Mouse (Mus musculus): ENCODE results near the gene Zfp978. TPM values are rescaled to one million over a fixed set of nuclear protein-coding genes. Genes with fewer than 3 reads are reported as not detected.
"Not testable (repeated sequence)": the region's sequence is repeated elsewhere in the genome, so short reads cannot be mapped to it uniquely, and the experiment has no call there.

The Zfp978 gene
- total RNA-seq, 2 experiments from 2014 or later: not detected

- intact Hi-C loops (cut with DNase I): not testable (repeated sequence)
- DNase-seq (ENCODE audit: extremely low spot score in 1 of 2, low spot score in 2 of 2): peak in 1 of 2 experiments; percentile 48
These were observed 12.0 kb upstream of the Zfp978 start for GRCm38 (mm10) chr4:147348906-147349686.

- DNase-seq (ENCODE audit: extremely low spot score in 1 of 2, low spot score in 2 of 2): peak in 1 of 2 experiments; percentile 22
- intact Hi-C loops (cut with DNase I): not testable (repeated sequence)
These were observed 11.3 kb upstream of the Zfp978 start for GRCm38 (mm10) chr4:147349687-147350415.

- intact Hi-C loops (cut with DNase I); DNase-seq (ENCODE audit: extremely low spot score in 1 of 2, low spot score in 2 of 2): not testable (repeated sequence)
These were observed 10.6 kb upstream of the Zfp978 start for GRCm38 (mm10) chr4:147350541-147350940.

GRCm38 (mm10) chr4:147351376-147351980 lies 9.6 kb upstream of the Zfp978 start:
- DNase-seq (ENCODE audit: extremely low spot score in 1 of 2, low spot score in 2 of 2); intact Hi-C loops (cut with DNase I): not testable (repeated sequence)

- intact Hi-C loops (cut with DNase I); DNase-seq (ENCODE audit: extremely low spot score in 1 of 2, low spot score in 2 of 2): not testable (repeated sequence)
These were observed 7.5 kb upstream of the Zfp978 start for GRCm38 (mm10) chr4:147353626-147354025.

- DNase-seq (ENCODE audit: extremely low spot score in 1 of 2, low spot score in 2 of 2); intact Hi-C loops (cut with DNase I): not testable (repeated sequence)
These were observed 5.1 kb upstream of the Zfp978 start for GRCm38 (mm10) chr4:147356042-147356441.

- intact Hi-C loops (cut with DNase I); DNase-seq (ENCODE audit: extremely low spot score in 1 of 2, low spot score in 2 of 2): not testable (repeated sequence)
These were observed 3.9 kb upstream of the Zfp978 start for GRCm38 (mm10) chr4:147357195-147357594.

- intact Hi-C loops (cut with DNase I): not testable (repeated sequence)
These were observed 769 bp downstream of the Zfp978 start for GRCm38 (mm10) chr4:147361872-147362271.

GRCm38 (mm10) chr4:147369564-147369963 lies 8.5 kb downstream of the Zfp978 start:
- intact Hi-C loops (cut with DNase I); DNase-seq (ENCODE audit: extremely low spot score in 1 of 2, low spot score in 2 of 2): not testable (repeated sequence)

More at GRCm38 (mm10) chr4:147361872-147362271, 769 bp downstream of the Zfp978 start:
- not testable (repeated sequence) for DNase-seq (ENCODE audit: extremely low spot score in 1 of 2, low spot score in 2 of 2)

- intact Hi-C loops (cut with DNase I); DNase-seq (ENCODE audit: extremely low spot score in 1 of 2, low spot score in 2 of 2): not testable (repeated sequence)
These were observed 22.1 kb downstream of the Zfp978 start for GRCm38 (mm10) chr4:147383199-147383598.

GRCm38 (mm10) chr4:147397201-147397600 lies 36.1 kb downstream of the Zfp978 start:
- intact Hi-C loops (cut with DNase I); DNase-seq (ENCODE audit: extremely low spot score in 1 of 2, low spot score in 2 of 2): not testable (repeated sequence)

- intact Hi-C loops (cut with DNase I): not testable (repeated sequence)
- DNase-seq (ENCODE audit: extremely low spot score in 1 of 2, low spot score in 2 of 2): peak in 1 of 2 experiments; percentile 26
These were observed 37.0 kb downstream of the Zfp978 start for GRCm38 (mm10) chr4:147397934-147398682.

- peak in 1 of 2 experiments; percentile 45 for DNase-seq (ENCODE audit: extremely low spot score in 1 of 2, low spot score in 2 of 2)
- intact Hi-C loops (cut with DNase I): not testable (repeated sequence)
These were observed 37.6 kb downstream of the Zfp978 start for GRCm38 (mm10) chr4:147398741-147399140.

- intact Hi-C loops (cut with DNase I); DNase-seq (ENCODE audit: extremely low spot score in 1 of 2, low spot score in 2 of 2): not testable (repeated sequence)
These were observed 38.4 kb downstream of the Zfp978 start for GRCm38 (mm10) chr4:147399505-147399904.

- DNase-seq (ENCODE audit: extremely low spot score in 1 of 2, low spot score in 2 of 2); intact Hi-C loops (cut with DNase I): not testable (repeated sequence)
These were observed 39.1 kb downstream of the Zfp978 start for GRCm38 (mm10) chr4:147400031-147400847.

- intact Hi-C loops (cut with DNase I); DNase-seq (ENCODE audit: extremely low spot score in 1 of 2, low spot score in 2 of 2): not testable (repeated sequence)
These were observed 40.0 kb downstream of the Zfp978 start for GRCm38 (mm10) chr4:147400848-147401715.
